Mouse (Mus musculus): Measurements from ENCODE around the gene Exoc7. TPM values are rescaled to one million over a fixed set of nuclear protein-coding genes. Genes with fewer than 3 reads are reported as not detected.

Gene Exoc7
- 102 and 125 TPM in 2 replicates for polyA plus RNA-seq (2015; fragmentation: Nextera tagmentation; extraction: Ambion mirVana)

GRCm38 (mm10) chr11:116307019-116307725 lies at the start of gene Exoc7:
Gene Exoc7, minus strand, starts transcription at chr11:116307233.

GRCm38 (mm10) chr11:116335244-116336036 lies 28.4 kb upstream of the Exoc7 start, which contains the start of gene Foxj1:
Gene Foxj1, minus strand, starts transcription at chr11:116335399.

GRCm38 (mm10) chr11:116280751-116281663 lies 26.0 kb downstream of the Exoc7 start, which contains the start of gene Galr2:
Gene Galr2, plus strand, starts transcription at chr11:116280939.

GRCm38 (mm10) chr11:116274045-116274666 lies 32.9 kb downstream of the Exoc7 start, which contains the start of gene Srp68:
Gene Srp68, minus strand, starts transcription at chr11:116274217.

Other genes with a start within 250 kb of the Exoc7 start
- gene Unc13d, start 229.3 kb downstream of the Exoc7 start, polyA plus RNA-seq (2015; fragmentation: Nextera tagmentation; extraction: Ambion mirVana): 1.1 and 1.3 TPM in 2 replicates
- 202 and 232 TPM in 2 replicates for gene Wbp2, start 220.2 kb downstream of the Exoc7 start, polyA plus RNA-seq (2015; fragmentation: Nextera tagmentation; extraction: Ambion mirVana)
- 13.7 and 14.9 TPM in 2 replicates for gene Trim47, start 180.0 kb downstream of the Exoc7 start, polyA plus RNA-seq (2015; fragmentation: Nextera tagmentation; extraction: Ambion mirVana)
- gene Trim65, start 176.1 kb downstream of the Exoc7 start, polyA plus RNA-seq (2015; fragmentation: Nextera tagmentation; extraction: Ambion mirVana): 3.1 and 3.7 TPM in 2 replicates
- 79.1 and 86.5 TPM in 2 replicates for gene Mrpl38, start 168.4 kb downstream of the Exoc7 start, polyA plus RNA-seq (2015; fragmentation: Nextera tagmentation; extraction: Ambion mirVana)
- 25.2 and 31.7 TPM in 2 replicates for gene Fbf1, start 139.1 kb downstream of the Exoc7 start, polyA plus RNA-seq (2015; fragmentation: Nextera tagmentation; extraction: Ambion mirVana)
- 56.7 and 57.3 TPM in 2 replicates for gene Ten1, start 108.4 kb downstream of the Exoc7 start, polyA plus RNA-seq (2015; fragmentation: Nextera tagmentation; extraction: Ambion mirVana)
- 63.3 and 67.6 TPM in 2 replicates for gene Acox1, start 108.2 kb downstream of the Exoc7 start, polyA plus RNA-seq (2015; fragmentation: Nextera tagmentation; extraction: Ambion mirVana)
- gene Evpl, start 69.2 kb downstream of the Exoc7 start, polyA plus RNA-seq (2015; fragmentation: Nextera tagmentation; extraction: Ambion mirVana): 2.0 and 2.2 TPM in 2 replicates
- 51.9 and 55.5 TPM in 2 replicates for gene Srp68, start 33.0 kb downstream of the Exoc7 start, polyA plus RNA-seq (2015; fragmentation: Nextera tagmentation; extraction: Ambion mirVana)
- gene Galr2, start 26.3 kb downstream of the Exoc7 start, polyA plus RNA-seq (2015; fragmentation: Nextera tagmentation; extraction: Ambion mirVana): 0.41 and 0.54 TPM in 2 replicates
- 12.5 and 13.7 TPM in 2 replicates for gene Foxj1, start 28.2 kb upstream of the Exoc7 start, polyA plus RNA-seq (2015; fragmentation: Nextera tagmentation; extraction: Ambion mirVana)
- 82.3 and 90.2 TPM in 2 replicates for gene Rnf157, start 105.8 kb upstream of the Exoc7 start, polyA plus RNA-seq (2015; fragmentation: Nextera tagmentation; extraction: Ambion mirVana)
- gene Ubald2, start 126.9 kb upstream of the Exoc7 start, polyA plus RNA-seq (2015; fragmentation: Nextera tagmentation; extraction: Ambion mirVana): 26.5 and 32.7 TPM in 2 replicates
- gene Qrich2, start 159.0 kb upstream of the Exoc7 start, polyA plus RNA-seq (2015; fragmentation: Nextera tagmentation; extraction: Ambion mirVana): 0.10 TPM in 1 of 2 replicates, not detected in the other
- 151 TPM in 2 replicates for gene Prpsap1, start 187.0 kb upstream of the Exoc7 start, polyA plus RNA-seq (2015; fragmentation: Nextera tagmentation; extraction: Ambion mirVana)
- gene Sphk1, start 223.7 kb upstream of the Exoc7 start, polyA plus RNA-seq (2015; fragmentation: Nextera tagmentation; extraction: Ambion mirVana): 4.8 and 7.2 TPM in 2 replicates